Mouse (Mus musculus): ENCODE measurements around the gene Sorcs1.

Sorcs1 gene

DNA sequence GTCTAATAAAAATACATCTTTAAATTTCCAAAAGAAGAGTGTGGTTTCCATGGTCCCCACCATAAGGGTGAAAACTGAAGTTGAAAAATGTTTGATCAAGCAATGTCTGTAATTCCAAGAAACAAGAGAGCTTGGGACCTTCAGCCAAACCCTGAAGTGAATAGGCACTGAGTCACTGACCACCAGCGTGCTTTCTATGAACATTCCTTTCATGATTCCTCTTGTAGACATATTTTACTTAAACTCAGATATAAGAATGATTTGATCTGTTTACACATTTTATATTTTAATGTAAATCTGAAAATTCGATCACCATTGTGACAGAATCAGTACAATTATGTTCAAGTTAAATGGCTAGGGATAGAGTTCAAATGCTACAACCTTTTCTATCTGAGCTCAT is 112.1 kb downstream of the Sorcs1 start:
- no peak for DNase-seq (ENCODE audit: low read depth in 2 of 2, low spot score in 2 of 2)

- DNase-seq (ENCODE audit: low read depth in 2 of 2, low spot score in 2 of 2): no peak
Measured at GRCm38 (mm10) chr19:50558771-50559170, 119.7 kb downstream of the Sorcs1 start.

- no peak for DNase-seq (ENCODE audit: low read depth in 2 of 2, low spot score in 2 of 2)
Measured at GRCm38 (mm10) chr19:50534031-50534430, 144.4 kb downstream of the Sorcs1 start.

GRCm38 (mm10) chr19:50527835-50528234 is 150.6 kb downstream of the Sorcs1 start:
- no peak for DNase-seq (ENCODE audit: low read depth in 2 of 2, low spot score in 2 of 2)

- no peak for DNase-seq (ENCODE audit: low read depth in 2 of 2, low spot score in 2 of 2)
Measured at GRCm38 (mm10) chr19:50526094-50526493, 152.4 kb downstream of the Sorcs1 start.

- no peak for DNase-seq (ENCODE audit: low read depth in 2 of 2, low spot score in 2 of 2)
Measured at GRCm38 (mm10) chr19:50521943-50522342, 156.5 kb downstream of the Sorcs1 start.

GRCm38 (mm10) chr19:50515059-50515673 is 163.3 kb downstream of the Sorcs1 start:
- DNase-seq (ENCODE audit: low read depth in 2 of 2, low spot score in 2 of 2): no peak

- no peak for DNase-seq (ENCODE audit: low read depth in 2 of 2, low spot score in 2 of 2)
Measured at GRCm38 (mm10) chr19:50514309-50514830, 164.1 kb downstream of the Sorcs1 start.

DNA sequence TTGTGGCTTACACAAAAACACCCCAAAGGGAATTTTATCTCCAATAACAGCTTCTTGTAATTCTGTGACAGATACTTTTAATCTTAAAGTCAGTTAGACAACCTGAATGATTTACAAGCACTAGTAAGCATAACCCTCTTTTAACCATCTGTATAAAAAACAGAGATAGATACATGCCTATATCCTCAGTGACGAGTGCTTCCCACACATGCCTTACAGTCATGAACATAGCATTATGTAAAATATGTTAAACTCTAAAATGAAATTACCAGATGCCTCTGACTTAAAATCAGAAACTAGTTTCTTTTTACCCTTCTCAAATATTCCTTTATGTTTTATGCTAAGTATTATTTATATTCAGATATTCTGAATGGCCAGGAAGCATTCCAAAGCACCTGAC is 175.6 kb downstream of the Sorcs1 start:
- DNase-seq (ENCODE audit: low read depth in 2 of 2, low spot score in 2 of 2): no peak

DNA sequence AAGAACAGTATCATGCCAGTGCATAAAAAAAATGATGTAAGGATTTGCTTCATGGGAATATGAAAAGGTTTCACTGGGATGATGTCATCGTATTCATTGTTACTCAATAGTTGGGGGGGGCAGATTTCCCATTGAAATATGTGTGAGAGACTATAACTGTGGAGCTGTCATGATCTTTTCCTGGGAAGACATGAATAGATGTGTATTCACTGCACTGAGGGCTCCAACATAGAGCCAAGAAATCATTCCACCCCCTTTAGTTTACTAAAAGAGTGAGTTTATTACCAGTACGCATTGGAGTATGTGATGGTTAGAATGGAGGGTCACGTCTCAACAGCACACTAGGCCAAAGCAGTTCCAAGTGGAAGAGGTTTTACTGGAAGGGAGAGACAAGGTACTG is 187.3 kb downstream of the Sorcs1 start:
- DNase-seq (ENCODE audit: low read depth in 2 of 2, low spot score in 2 of 2): no peak

DNA sequence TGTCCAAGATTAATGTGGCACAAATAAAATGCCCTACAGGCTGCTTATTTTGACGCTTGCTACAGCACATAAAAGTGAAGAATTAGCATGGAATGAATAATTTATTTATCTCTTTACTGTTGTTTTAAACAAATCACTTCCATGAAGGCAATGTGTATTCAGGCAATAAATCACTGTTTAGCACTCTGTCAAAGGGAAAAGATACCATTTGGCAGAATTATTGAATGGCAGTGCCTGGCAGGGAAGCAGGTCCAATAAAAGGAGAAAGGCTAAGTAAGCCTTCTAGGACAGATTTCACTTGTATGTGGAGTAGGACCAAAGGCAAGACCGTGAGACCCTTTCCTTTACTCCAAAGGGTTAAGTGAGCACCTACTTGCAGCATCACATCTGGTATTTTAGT is 187.7 kb downstream of the Sorcs1 start:
- DNase-seq (ENCODE audit: low read depth in 2 of 2, low spot score in 2 of 2): no peak

- DNase-seq (ENCODE audit: low read depth in 2 of 2, low spot score in 2 of 2): no peak
Measured at GRCm38 (mm10) chr19:50489786-50490185, 188.7 kb downstream of the Sorcs1 start.

- DNase-seq (ENCODE audit: low read depth in 2 of 2, low spot score in 2 of 2): no peak
Measured at GRCm38 (mm10) chr19:50488421-50488820, 190.0 kb downstream of the Sorcs1 start.

GRCm38 (mm10) chr19:50487768-50488167 is 190.7 kb downstream of the Sorcs1 start:
- no peak for DNase-seq (ENCODE audit: low read depth in 2 of 2, low spot score in 2 of 2)

DNA sequence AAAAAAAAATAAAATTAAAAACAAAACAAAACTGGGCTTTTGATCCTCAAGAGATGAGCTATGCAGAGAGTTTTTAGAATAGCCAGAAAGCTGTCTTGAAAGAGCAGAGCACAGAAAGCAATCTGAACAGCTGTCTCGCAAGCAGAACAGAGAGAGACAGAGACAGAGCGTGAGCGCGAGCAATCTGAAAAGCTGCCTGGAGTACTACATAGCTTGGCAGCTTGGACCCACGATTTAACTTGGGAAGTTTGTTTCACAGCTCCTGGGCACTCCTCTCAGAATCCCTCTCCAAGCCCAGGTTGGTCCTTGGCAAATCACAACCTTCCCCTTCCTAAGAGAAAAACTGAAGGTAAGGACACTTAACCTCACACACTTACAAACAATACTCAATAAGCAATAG is 192.1 kb downstream of the Sorcs1 start:
- DNase-seq (ENCODE audit: low read depth in 2 of 2, low spot score in 2 of 2): no peak

DNA sequence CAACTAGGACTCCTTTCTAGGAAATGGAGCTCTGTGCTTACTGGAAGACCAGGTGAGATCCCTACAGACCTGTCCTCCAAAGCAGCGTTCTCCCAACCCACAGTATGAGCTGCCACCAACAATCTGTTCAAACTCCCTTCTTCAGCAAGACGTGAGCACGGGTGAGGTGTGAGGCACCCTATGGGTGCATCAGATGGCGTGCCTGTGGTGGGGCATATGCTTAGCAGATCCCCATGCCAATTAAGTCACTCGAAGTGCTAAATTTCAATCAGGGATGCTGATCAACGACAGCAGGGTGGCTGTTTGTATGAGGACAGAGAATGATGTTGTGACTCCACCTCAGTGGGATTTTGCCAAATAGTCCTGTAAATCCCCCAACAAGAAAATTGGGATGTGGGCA is 201.7 kb downstream of the Sorcs1 start:
- no peak for DNase-seq (ENCODE audit: low read depth in 2 of 2, low spot score in 2 of 2)

- no peak for DNase-seq (ENCODE audit: low read depth in 2 of 2, low spot score in 2 of 2)
Measured at GRCm38 (mm10) chr19:50468592-50468991, 209.9 kb downstream of the Sorcs1 start.

GRCm38 (mm10) chr19:50464811-50465210 is 213.6 kb downstream of the Sorcs1 start:
- DNase-seq (ENCODE audit: low read depth in 2 of 2, low spot score in 2 of 2): no peak

DNA sequence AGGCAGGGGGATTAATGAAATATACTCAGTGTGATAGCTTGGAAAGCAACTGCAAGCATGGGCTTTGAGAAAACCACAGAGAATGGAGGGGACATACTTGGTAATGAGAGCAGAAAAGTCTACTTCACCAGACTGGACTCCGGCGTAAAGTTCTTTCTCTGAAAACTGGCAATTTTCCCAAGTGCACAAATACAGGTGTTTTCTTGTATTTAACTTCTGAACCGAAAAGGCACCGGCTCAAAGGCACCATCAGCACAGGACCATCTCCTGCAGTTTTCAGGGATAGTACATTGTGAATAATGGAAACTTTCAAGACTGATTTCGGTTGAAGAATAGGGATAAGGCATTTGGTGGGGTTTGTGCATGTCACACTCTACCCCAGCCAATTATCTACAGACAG is 219.9 kb downstream of the Sorcs1 start:
- no peak for DNase-seq (ENCODE audit: low read depth in 2 of 2, low spot score in 2 of 2)

- DNase-seq (ENCODE audit: low read depth in 2 of 2, low spot score in 2 of 2): no peak
Measured at GRCm38 (mm10) chr19:50457275-50457892, 221.1 kb downstream of the Sorcs1 start.

DNA sequence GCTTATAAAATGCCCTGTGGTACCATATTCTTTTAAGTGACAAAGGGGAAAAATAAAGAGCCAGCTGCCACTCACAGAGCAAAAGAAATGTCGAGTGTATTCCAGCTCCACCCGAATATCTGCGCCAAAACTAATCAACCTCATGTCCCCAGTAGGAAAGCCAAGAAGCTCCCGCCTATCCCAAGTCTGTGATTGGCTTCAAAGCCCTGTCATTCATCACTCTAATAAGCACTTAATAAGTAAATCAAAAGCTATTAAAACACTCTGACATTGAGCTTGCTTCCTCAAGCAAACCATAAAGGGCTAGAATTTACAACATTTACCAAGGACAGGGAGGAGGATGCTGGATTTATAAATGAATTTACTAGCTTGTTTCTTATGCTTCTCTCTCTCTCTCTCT is 237.3 kb downstream of the Sorcs1 start:
- DNase-seq (ENCODE audit: low read depth in 2 of 2, low spot score in 2 of 2): no peak

GRCm38 (mm10) chr19:50440246-50440910 is 238.1 kb downstream of the Sorcs1 start:
- DNase-seq (ENCODE audit: low read depth in 2 of 2, low spot score in 2 of 2): no peak

Measured in CD8-positive naive resting alpha-beta T cell, adult 2 months (primary cell).